Comparison of ENCODE assay signal across 18 mouse cellular contexts in the genomic region with DNA sequence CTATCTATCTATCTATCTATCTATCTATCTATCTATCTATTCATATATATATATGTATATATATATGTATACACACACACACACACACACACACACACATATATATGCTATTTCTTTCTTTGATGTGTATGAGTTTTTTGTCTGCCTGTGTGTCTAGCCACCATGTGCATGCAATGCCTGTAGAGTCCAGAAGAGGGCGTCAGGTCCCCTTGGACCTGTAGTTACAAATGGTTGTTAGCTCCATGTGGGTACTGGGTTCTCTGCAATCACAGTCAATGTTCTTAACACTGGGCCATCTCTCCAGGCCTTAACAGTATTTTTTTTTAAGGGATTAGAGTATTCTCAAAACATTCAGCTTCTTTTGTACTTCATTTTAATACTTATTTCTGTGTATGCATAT. TPM values are rescaled to one million over a fixed set of nuclear protein-coding genes. Genes with fewer than 3 reads are reported as not detected.
DNase-seq lines count a peak whose midpoint lies in the region; TF ChIP-seq lines count a peak whose summit lies in the region.
"Had no signal": no experiment of that assay in that cellular context is flagged by ENCODE, and none has a peak within 500 bp of the region (broad histone marks: within the 10 kb centered on the region; RNA-seq: fewer than 3 reads in every experiment).

No protein-coding gene starts in this region.

- in situ Hi-C loops in ES-E14 (cut with MboI; ENCODE audit: low sequenced_read_pairs in 2 of 2, unreplicated experiment in 2 of 2) = no loop called here

- no peak overlapping the region for H3K4me3 ChIP-seq in left cerebral cortex, adult 2 months
- H3K4me3 ChIP-seq in ES-E14 (ENCODE audit: insufficient read depth in 1 of 2, low read depth in 1 of 2, low read length in 2 of 2, poor library complexity in 1 of 2, severe bottlenecking in 1 of 2) = no peak overlapping the region
- H3K4me3 ChIP-seq: embryonic facial prominence, embryonic 15.5 days; forebrain, embryonic 15.5 days; liver, embryonic 13.5 days; midbrain, embryonic 13.5 days; stomach, embryonic 15.5 days had no signal

- no peak overlapping the region for H3K9ac ChIP-seq in ES-E14 (ENCODE audit: insufficient read depth, low read depth, low read length, poor library complexity, severe bottlenecking)
- H3K9ac ChIP-seq: embryonic facial prominence, embryonic 15.5 days; forebrain, embryonic 15.5 days; liver, embryonic 13.5 days; midbrain, embryonic 13.5 days; stomach, embryonic 15.5 days had no signal

- peak; percentile 47 to 63 for DNase-seq in cerebellum, postnatal 10 days
- no peak for DNase-seq in cerebellum, adult 9-10 months
- no peak for DNase-seq in left cerebral cortex, adult 2 months (ENCODE audit: extremely low spot score in 1 of 2, low spot score in 2 of 2)
- no peak for DNase-seq in left cerebral cortex, postnatal 4 days
- peak; percentile 11 for DNase-seq in 416B (ENCODE audit: low read depth)
- peak; percentile 45 for DNase-seq in ES-E14 (ENCODE audit: low read depth, low spot score)
- no peak for DNase-seq in right cerebral cortex, postnatal 10 days (ENCODE audit: low spot score in 2 of 2)
- DNase-seq in layer of hippocampus, postnatal 36 days = no peak
- DNase-seq: adrenal gland, postnatal 25 days; gastrocnemius, postnatal 36 days; kidney, adult 18-20 months; liver, embryonic 13.5 days had no signal

- no peaks in the 10 kb centered on the region for H3K4me1 ChIP-seq in ES-E14 (ENCODE audit: control insufficient read depth in 2 of 2, insufficient read depth in 2 of 2, low read length in 2 of 2, poor library complexity in 1 of 2)
- H3K4me1 ChIP-seq: embryonic facial prominence, embryonic 15.5 days; liver, embryonic 13.5 days; stomach, embryonic 15.5 days had no signal

- intact Hi-C loops in left cerebral cortex, adult 2 months (cut with DNase I) = no loop called here
- intact Hi-C loops in left cerebral cortex, postnatal 4 days (cut with DNase I) = no loop called here

- no peaks in the 10 kb centered on the region for H3K9me3 ChIP-seq in ES-E14 (ENCODE audit: control insufficient read depth, insufficient read depth, low read depth, low read length)
- H3K9me3 ChIP-seq: embryonic facial prominence, embryonic 15.5 days; forebrain, embryonic 15.5 days; liver, embryonic 13.5 days; midbrain, embryonic 13.5 days; stomach, embryonic 15.5 days had no signal

- H3K27ac ChIP-seq in left cerebral cortex, adult 2 months = no peak overlapping the region
- H3K27ac ChIP-seq in ES-E14 (ENCODE audit: insufficient read depth, low read depth, low read length, poor library complexity, severe bottlenecking) = no peak overlapping the region
- H3K27ac ChIP-seq: embryonic facial prominence, embryonic 15.5 days; liver, embryonic 13.5 days; macrophage; midbrain, embryonic 13.5 days; stomach, embryonic 15.5 days had no signal

- TF ChIP-seq CTCF in left cerebral cortex, adult 2 months (IDR thresholded peaks at IDR 0.05) = peak; percentile 21

- H3K36me3 ChIP-seq in ES-E14 (ENCODE audit: control insufficient read depth, insufficient read depth, low read length, poor library complexity, severe bottlenecking) = no peaks in the 10 kb centered on the region
- H3K36me3 ChIP-seq: embryonic facial prominence, embryonic 15.5 days; forebrain, embryonic 15.5 days; liver, embryonic 13.5 days; midbrain, embryonic 13.5 days; stomach, embryonic 15.5 days had no signal

TF ChIP-seq in ES-E14, 5 proteins besides CTCF, POLR2A, EP300 and RAD21:
- TF ChIP-seq ZC3H11A (IDR thresholded peaks at IDR 0.05; ENCODE audit: borderline replicate concordance, low read depth, low read length) (no peak), HCFC1 (IDR thresholded peaks at IDR 0.05; ENCODE audit: borderline replicate concordance, insufficient read depth, low read length) (no peak), CHD2 (IDR thresholded peaks at IDR 0.05; ENCODE audit: low read depth, low read length) (no peak), MAFK (IDR thresholded peaks at IDR 0.05; ENCODE audit: insufficient read depth, low read depth, low read length) (no peak), ZNF384 (IDR thresholded peaks at IDR 0.05; ENCODE audit: low read depth, low read length) (no peak)

RNA-seq across cellular contexts. Expression of gene Neurl1a, which starts 34.9 kb away (rescaled TPM):
- 100 to 1,000 TPM; 178 to 194 TPM for total RNA-seq in left cerebral cortex, adult 2 months (2021)
- 10 to 100 TPM; 42.6 to 54.8 TPM for total RNA-seq in left cerebral cortex, postnatal 4 days (2021)
- total RNA-seq in ES-E14 (2012; rRNA removed) = 10.2 and 14.7 TPM in 2 replicates
- total RNA-seq in layer of hippocampus, postnatal 36 days (2021) = 100 to 1,000 TPM; 174 to 190 TPM

RNA-seq across cellular contexts. Expression of gene Calhm3, which starts 55.9 kb away (rescaled TPM):
- total RNA-seq in left cerebral cortex, adult 2 months (2021) = not detected
- total RNA-seq in left cerebral cortex, postnatal 4 days (2021) = not detected
- 2.8 and 3.8 TPM in 2 replicates for total RNA-seq in ES-E14 (2012; rRNA removed)
- not detected for total RNA-seq in layer of hippocampus, postnatal 36 days (2021)
- total RNA-seq: adrenal gland, postnatal 25 days; gastrocnemius, postnatal 36 days; left cerebral cortex, postnatal 10 days had no signal

Comparison
In these comparisons a context has a peak if more than half of its experiments do, and no peak if none do; other contexts are left out.
1. DNase-seq: peak in cerebellum, postnatal 10 days (2 of 2), 416B (single experiment) and ES-E14 (single experiment); none in cerebellum, adult 9-10 months (single experiment), left cerebral cortex, adult 2 months (0 of 2), left cerebral cortex, postnatal 4 days (single experiment), right cerebral cortex, postnatal 10 days (0 of 2) and layer of hippocampus, postnatal 36 days (0 of 2).